Mouse (Mus musculus): ENCODE results near the gene Tia1. TPM values are rescaled to one million over a fixed set of nuclear protein-coding genes. Genes with fewer than 3 reads are reported as not detected.

Gene Tia1
- polyA plus RNA-seq, 1 experiment from 2014 or later = 232 TPM

GRCm38 (mm10) chr6:86403728-86404099 lies 305 bp upstream of the Tia1 start:
- ATAC-seq = peak; percentile 83
- peaks cover 18% of the 10 kb centered on the region for H3K4me1 ChIP-seq (ENCODE audit: control insufficient read depth, insufficient read depth, low read depth, low read length)
- H3K9me3 ChIP-seq (ENCODE audit: control insufficient read depth, low read length) = no peaks in the 10 kb centered on the region
- peak overlapping the region; percentile 60 for H3K4me2 ChIP-seq (ENCODE audit: low read length)
- under 1% methylated on average over 15 of the region's 15 CpGs for WGBS
- H3K36me3 ChIP-seq (ENCODE audit: control insufficient read depth, insufficient read depth, low read length) = no peaks in the 10 kb centered on the region
- H3K9ac ChIP-seq (ENCODE audit: low read depth, low read length) = peak overlapping the region; percentile 99
- no peaks in the 10 kb centered on the region for H3K27me3 ChIP-seq (replicated peaks; ENCODE audit: control insufficient read depth, insufficient read depth, low read length)
- H3K4me3 ChIP-seq (ENCODE audit: low read length) = peak overlapping the region; percentile 64
- H3K27ac ChIP-seq (ENCODE audit: low read depth, low read length) = peak overlapping the region; percentile 100

DNA sequence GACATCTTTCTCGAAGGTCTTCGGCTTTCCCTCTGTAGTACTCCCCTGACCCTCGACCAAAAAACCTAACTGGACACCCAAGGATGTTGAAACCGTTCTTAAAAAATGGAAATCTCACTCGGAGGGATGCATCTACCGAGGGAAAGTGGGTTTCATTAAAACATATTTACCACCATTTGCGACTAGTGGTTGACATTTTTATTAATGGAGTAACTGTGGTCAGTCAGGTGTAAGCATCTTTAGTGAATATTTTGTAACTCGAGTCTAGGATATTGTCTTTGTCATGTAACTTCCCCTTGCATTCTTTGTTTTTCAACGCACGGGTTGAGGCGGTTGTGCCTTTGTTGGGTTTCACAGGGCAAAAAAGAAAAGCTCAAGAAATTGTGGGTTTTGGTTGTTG lies 977 bp downstream of the Tia1 start:
- Histone ChIP-seq H3K27ac (ENCODE audit: low read depth, low read length) (peak overlapping the region; percentile 100), H3K36me3 (ENCODE audit: control insufficient read depth, insufficient read depth, low read length) (no peaks in the 10 kb centered on the region), H3K27me3 (replicated peaks; ENCODE audit: control insufficient read depth, insufficient read depth, low read length) (no peaks in the 10 kb centered on the region), H3K9ac (ENCODE audit: low read depth, low read length) (peak overlapping the region; percentile 99), H3K4me2 (ENCODE audit: low read length) (peak overlapping the region; percentile 84), H3K4me1 (ENCODE audit: control insufficient read depth, insufficient read depth, low read depth, low read length) (peaks cover 24% of the 10 kb centered on the region), H3K9me3 (ENCODE audit: control insufficient read depth, low read length) (no peaks in the 10 kb centered on the region), H3K4me3 (ENCODE audit: low read length) (peak overlapping the region; percentile 64)
- under 1% methylated on average over 11 of the region's 11 CpGs for WGBS
- ATAC-seq = no peak

DNA sequence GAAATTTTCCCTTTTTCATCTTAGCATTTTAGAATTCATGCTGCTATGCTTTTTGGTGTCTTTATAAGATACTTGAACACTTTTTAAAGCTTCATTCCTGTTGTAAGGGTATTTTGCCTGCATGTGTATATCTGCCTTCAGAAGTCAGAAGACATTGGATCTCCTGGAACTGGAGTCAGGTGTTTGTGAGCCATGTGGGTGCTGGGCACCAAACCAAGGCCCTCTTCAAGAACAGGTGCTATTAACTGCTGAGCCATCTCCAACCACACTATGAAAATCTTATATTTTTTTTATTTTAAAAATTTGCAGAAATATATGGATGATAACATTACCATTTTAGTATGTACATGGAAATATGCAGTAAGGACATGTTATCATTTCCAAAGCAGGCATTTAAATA lies 2.3 kb downstream of the Tia1 start:
- Histone ChIP-seq H3K4me1 (ENCODE audit: control insufficient read depth, insufficient read depth, low read depth, low read length) (peaks cover 20% of the 10 kb centered on the region), H3K4me3 (ENCODE audit: low read length) (peak overlapping the region; percentile 26), H3K36me3 (ENCODE audit: control insufficient read depth, insufficient read depth, low read length) (no peaks in the 10 kb centered on the region), H3K9ac (ENCODE audit: low read depth, low read length) (no peak overlapping the region; the same call in 1 of the 2 replicates), H3K27me3 (replicated peaks; ENCODE audit: control insufficient read depth, insufficient read depth, low read length) (no peaks in the 10 kb centered on the region), H3K9me3 (ENCODE audit: control insufficient read depth, low read length) (no peaks in the 10 kb centered on the region), H3K27ac (ENCODE audit: low read depth, low read length) (no peak overlapping the region), H3K4me2 (ENCODE audit: low read length) (peak overlapping the region; percentile 84)
- no peak for ATAC-seq

GRCm38 (mm10) chr6:86418711-86419110 lies 14.7 kb downstream of the Tia1 start:
- H3K27ac ChIP-seq (ENCODE audit: low read depth, low read length) = no peak overlapping the region
- peaks cover 43% of the 10 kb centered on the region for H3K36me3 ChIP-seq (ENCODE audit: control insufficient read depth, insufficient read depth, low read length)
- no peaks in the 10 kb centered on the region for H3K4me1 ChIP-seq (ENCODE audit: control insufficient read depth, insufficient read depth, low read depth, low read length)
- WGBS = 91% methylated on average over 6 of the region's 6 CpGs
- no peak overlapping the region for H3K9ac ChIP-seq (ENCODE audit: low read depth, low read length)
- ATAC-seq = no peak
- no peaks in the 10 kb centered on the region for H3K9me3 ChIP-seq (ENCODE audit: control insufficient read depth, low read length)
- no peak overlapping the region for H3K4me2 ChIP-seq (ENCODE audit: low read length)
- no peaks in the 10 kb centered on the region for H3K27me3 ChIP-seq (replicated peaks; ENCODE audit: control insufficient read depth, insufficient read depth, low read length)
- H3K4me3 ChIP-seq (ENCODE audit: low read length) = no peak overlapping the region

- H3K27me3 ChIP-seq (replicated peaks; ENCODE audit: control insufficient read depth, insufficient read depth, low read length) = no peaks in the 10 kb centered on the region
- no peak overlapping the region for H3K4me2 ChIP-seq (ENCODE audit: low read length)
- no peaks in the 10 kb centered on the region for H3K9me3 ChIP-seq (ENCODE audit: control insufficient read depth, low read length)
- no peaks in the 10 kb centered on the region for H3K4me1 ChIP-seq (ENCODE audit: control insufficient read depth, insufficient read depth, low read depth, low read length)
- WGBS = 91% methylated on average over 3 of the region's 3 CpGs
- H3K9ac ChIP-seq (ENCODE audit: low read depth, low read length) = no peak overlapping the region
- H3K4me3 ChIP-seq (ENCODE audit: low read length) = no peak overlapping the region
- peaks cover 43% of the 10 kb centered on the region for H3K36me3 ChIP-seq (ENCODE audit: control insufficient read depth, insufficient read depth, low read length)
- ATAC-seq = no peak
- no peak overlapping the region for H3K27ac ChIP-seq (ENCODE audit: low read depth, low read length)
Measured at GRCm38 (mm10) chr6:86419239-86419638, 15.2 kb downstream of the Tia1 start.

- Histone ChIP-seq H3K36me3 (ENCODE audit: control insufficient read depth, insufficient read depth, low read length) (peaks cover 43% of the 10 kb centered on the region), H3K4me1 (ENCODE audit: control insufficient read depth, insufficient read depth, low read depth, low read length) (no peaks in the 10 kb centered on the region), H3K9ac (ENCODE audit: low read depth, low read length) (no peak overlapping the region), H3K27me3 (replicated peaks; ENCODE audit: control insufficient read depth, insufficient read depth, low read length) (no peaks in the 10 kb centered on the region), H3K4me2 (ENCODE audit: low read length) (no peak overlapping the region), H3K4me3 (ENCODE audit: low read length) (no peak overlapping the region), H3K27ac (ENCODE audit: low read depth, low read length) (no peak overlapping the region), H3K9me3 (ENCODE audit: control insufficient read depth, low read length) (no peaks in the 10 kb centered on the region)
- WGBS = 73% methylated on average over 6 of the region's 6 CpGs
- no peak for ATAC-seq
Measured at GRCm38 (mm10) chr6:86420491-86420890, 16.5 kb downstream of the Tia1 start.

DNA sequence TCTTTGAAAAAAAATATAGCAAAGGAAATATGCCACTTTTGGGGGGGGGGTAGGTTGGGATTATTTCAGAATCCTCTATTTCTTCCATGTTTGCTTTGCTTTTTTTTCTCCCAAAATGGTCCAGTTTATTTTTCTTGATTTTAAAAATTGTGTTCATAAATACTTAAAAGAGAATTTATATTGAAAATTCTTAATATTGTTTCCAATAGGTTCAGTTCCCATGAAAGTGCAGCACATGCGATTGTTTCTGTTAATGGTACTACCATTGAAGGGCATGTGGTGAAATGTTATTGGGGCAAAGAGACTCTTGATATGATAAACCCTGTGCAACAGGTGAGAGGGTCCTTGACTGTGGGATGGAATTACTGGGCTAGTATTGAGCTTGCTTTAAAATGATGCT lies 22.3 kb downstream of the Tia1 start, which contains the start of gene Gm44790:
Gene Gm44790 (plus strand): TSS at position 301 of the 400 bp plus-strand sequence.
- no peak within 1 kb of the TSS for H3K4me3 ChIP-seq (ENCODE audit: low read length)
- H3K4me2 ChIP-seq (ENCODE audit: low read length) = no peak within 1 kb of the TSS
- H3K9ac ChIP-seq (ENCODE audit: low read depth, low read length) = no peak within 1 kb of the TSS
- peaks cover 43% of the 10 kb centered on the region for H3K36me3 ChIP-seq (ENCODE audit: control insufficient read depth, insufficient read depth, low read length)
- no peaks in the 10 kb centered on the region for H3K27me3 ChIP-seq (replicated peaks; ENCODE audit: control insufficient read depth, insufficient read depth, low read length)
- H3K4me1 ChIP-seq (ENCODE audit: control insufficient read depth, insufficient read depth, low read depth, low read length) = no peaks in the 10 kb centered on the region
- H3K27ac ChIP-seq (ENCODE audit: low read depth, low read length) = no peak within 1 kb of the TSS
- H3K9me3 ChIP-seq (ENCODE audit: control insufficient read depth, low read length) = no peaks in the 10 kb centered on the region
- ATAC-seq = no peak
- 98% methylated on average over 1 of the region's 1 CpGs for WGBS

DNA sequence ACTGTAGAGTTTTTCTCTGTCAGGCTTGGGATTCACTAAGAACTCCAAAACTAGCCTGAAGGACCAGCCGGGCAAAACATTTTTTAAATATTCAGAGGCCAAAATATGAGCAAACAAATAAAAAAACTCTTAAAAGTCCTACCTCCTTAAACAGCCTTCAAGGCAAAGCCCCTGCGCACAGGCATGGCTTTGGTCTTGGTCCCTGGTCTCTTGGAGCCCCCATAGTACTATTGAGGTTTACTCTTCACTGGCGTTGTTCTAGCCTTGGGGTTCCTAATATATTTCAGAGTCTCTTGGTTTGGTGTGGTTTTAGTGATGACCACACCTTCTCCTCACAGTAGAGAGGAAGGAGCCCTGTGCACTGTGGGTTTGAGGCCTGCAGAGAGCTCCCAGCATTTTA lies 27.5 kb downstream of the Tia1 start:
- WGBS = 93% methylated on average over 3 of the region's 3 CpGs
- no peak overlapping the region for H3K27ac ChIP-seq (ENCODE audit: low read depth, low read length)
- no peak overlapping the region for H3K4me3 ChIP-seq (ENCODE audit: low read length)
- H3K27me3 ChIP-seq (replicated peaks; ENCODE audit: control insufficient read depth, insufficient read depth, low read length) = no peaks in the 10 kb centered on the region
- H3K9me3 ChIP-seq (ENCODE audit: control insufficient read depth, low read length) = no peaks in the 10 kb centered on the region
- no peak overlapping the region for H3K4me2 ChIP-seq (ENCODE audit: low read length)
- no peak for ATAC-seq
- H3K9ac ChIP-seq (ENCODE audit: low read depth, low read length) = no peak overlapping the region
- no peaks in the 10 kb centered on the region for H3K4me1 ChIP-seq (ENCODE audit: control insufficient read depth, insufficient read depth, low read depth, low read length)
- H3K36me3 ChIP-seq (ENCODE audit: control insufficient read depth, insufficient read depth, low read length) = peaks cover 43% of the 10 kb centered on the region

- Histone ChIP-seq H3K27ac (ENCODE audit: low read depth, low read length) (no peak overlapping the region), H3K36me3 (ENCODE audit: control insufficient read depth, insufficient read depth, low read length) (peaks cover 30% of the 10 kb centered on the region), H3K4me3 (ENCODE audit: low read length) (no peak overlapping the region), H3K9me3 (ENCODE audit: control insufficient read depth, low read length) (no peaks in the 10 kb centered on the region), H3K27me3 (replicated peaks; ENCODE audit: control insufficient read depth, insufficient read depth, low read length) (no peaks in the 10 kb centered on the region), H3K4me1 (ENCODE audit: control insufficient read depth, insufficient read depth, low read depth, low read length) (peaks cover 5% of the 10 kb centered on the region), H3K4me2 (ENCODE audit: low read length) (no peak overlapping the region), H3K9ac (ENCODE audit: low read depth, low read length) (no peak overlapping the region)
- WGBS = 91% methylated on average over 1 of the region's 1 CpGs
- ATAC-seq = no peak
Measured at GRCm38 (mm10) chr6:86433696-86434095, 29.7 kb downstream of the Tia1 start.

DNA sequence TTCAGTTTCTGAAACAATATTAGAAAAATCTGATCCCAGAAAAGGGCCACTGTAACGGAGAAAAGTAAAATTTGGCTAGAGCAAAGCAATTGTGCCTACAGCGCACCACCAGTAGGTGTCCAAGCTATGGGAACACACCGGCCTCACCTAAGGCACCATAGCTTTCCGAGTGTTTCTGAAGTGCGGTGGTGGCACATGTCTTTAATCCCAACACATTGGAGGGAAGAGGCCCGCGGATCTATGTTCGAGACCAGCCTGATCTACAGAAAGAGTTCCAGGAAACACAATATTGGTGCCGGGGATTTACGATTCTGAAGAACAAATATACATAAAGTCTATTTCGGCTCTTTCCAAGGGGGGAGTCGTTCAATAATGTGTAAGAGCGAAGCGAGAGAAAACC lies 33.7 kb downstream of the Tia1 start:
- peak; percentile 22; the same call in 1 of the 2 replicates for ATAC-seq
- no peaks in the 10 kb centered on the region for H3K27me3 ChIP-seq (replicated peaks; ENCODE audit: control insufficient read depth, insufficient read depth, low read length)
- peaks cover 13% of the 10 kb centered on the region for H3K4me1 ChIP-seq (ENCODE audit: control insufficient read depth, insufficient read depth, low read depth, low read length)
- H3K9ac ChIP-seq (ENCODE audit: low read depth, low read length) = peak overlapping the region; percentile 65
- 1% methylated on average over 14 of the region's 14 CpGs for WGBS
- peak overlapping the region; percentile 84 for H3K4me2 ChIP-seq (ENCODE audit: low read length)
- peaks cover 18% of the 10 kb centered on the region for H3K36me3 ChIP-seq (ENCODE audit: control insufficient read depth, insufficient read depth, low read length)
- H3K27ac ChIP-seq (ENCODE audit: low read depth, low read length) = peak overlapping the region; percentile 90
- peak overlapping the region; percentile 89 for H3K4me3 ChIP-seq (ENCODE audit: low read length)
- no peaks in the 10 kb centered on the region for H3K9me3 ChIP-seq (ENCODE audit: control insufficient read depth, low read length)

All from hindbrain, embryonic 16.5 days (tissue).